In genomic region chr2:166885066-166885465, GRCm38 (mm10) we compare ENCODE assay signal across 14 mouse cellular contexts. TPM values are rescaled to one million over a fixed set of nuclear protein-coding genes. Genes with fewer than 3 reads are reported as not detected.
DNase-seq lines count a peak whose midpoint lies in the region; ATAC-seq lines count a peak whose summit lies in the region.
"Had no signal": no experiment of that assay in that cellular context is flagged by ENCODE, and none has a peak within 500 bp of the region (broad histone marks: within the 10 kb centered on the region; RNA-seq: fewer than 3 reads in every experiment).

No protein-coding gene starts in this region.

- no peaks in the 10 kb centered on the region for H3K9me3 ChIP-seq in embryonic facial prominence, embryonic 15.5 days (replicated peaks)
- no peaks in the 10 kb centered on the region for H3K9me3 ChIP-seq in embryonic facial prominence, embryonic 10.5 days
- no peaks in the 10 kb centered on the region for H3K9me3 ChIP-seq in kidney, embryonic 14.5 days (ENCODE audit: control insufficient read depth, low read length)
- H3K9me3 ChIP-seq: G1E had no signal

- 66% methylated on average over 7 of the region's 7 CpGs for WGBS in embryonic facial prominence, embryonic 15.5 days
- WGBS in embryonic facial prominence, embryonic 10.5 days, result 89% methylated on average over 7 of the region's 7 CpGs
- 92% methylated on average over 7 of the region's 7 CpGs for WGBS in kidney, embryonic 14.5 days

- no peaks in the 10 kb centered on the region for H3K27me3 ChIP-seq in embryonic facial prominence, embryonic 15.5 days
- H3K27me3 ChIP-seq in embryonic facial prominence, embryonic 10.5 days (replicated peaks; ENCODE audit: low read depth, poor library complexity, severe bottlenecking), result no peaks in the 10 kb centered on the region
- H3K27me3 ChIP-seq in kidney, embryonic 14.5 days (ENCODE audit: control insufficient read depth, insufficient read depth, low read length), result no peaks in the 10 kb centered on the region

- DNase-seq in embryonic facial prominence, embryonic 10.5 days (ENCODE audit: low spot score), result no peak
- peak; percentile 22 to 27 for DNase-seq in kidney, postnatal 4 days
- DNase-seq in brain, adult 2 months (ENCODE audit: low read depth, low spot score), result peak; percentile 76
- no peak for DNase-seq in spleen, postnatal 10 days (ENCODE audit: low spot score in 2 of 2)
- DNase-seq in left cerebral cortex, adult 9 months (ENCODE audit: low spot score in 2 of 2), result no peak
- DNase-seq: heart, adult 11 months; kidney, postnatal 14 days had no signal

- peaks cover 10% of the 10 kb centered on the region; the same call in 1 of the 2 replicates for H3K4me1 ChIP-seq in embryonic facial prominence, embryonic 15.5 days
- peaks cover 3% of the 10 kb centered on the region for H3K4me1 ChIP-seq in embryonic facial prominence, embryonic 10.5 days
- H3K4me1 ChIP-seq in kidney, embryonic 14.5 days (ENCODE audit: control insufficient read depth, insufficient read depth, low read length), result no peaks in the 10 kb centered on the region

- peaks cover 14% of the 10 kb centered on the region; the same call in 1 of the 2 replicates for H3K36me3 ChIP-seq in embryonic facial prominence, embryonic 15.5 days
- peaks cover 30% of the 10 kb centered on the region for H3K36me3 ChIP-seq in embryonic facial prominence, embryonic 10.5 days (replicated peaks)
- H3K36me3 ChIP-seq in kidney, embryonic 14.5 days (ENCODE audit: control insufficient read depth, insufficient read depth, low read length), result peaks cover 9% of the 10 kb centered on the region

- H3K4me3 ChIP-seq in embryonic facial prominence, embryonic 15.5 days (replicated peaks), result no peak overlapping the region
- no peak overlapping the region for H3K4me3 ChIP-seq in embryonic facial prominence, embryonic 10.5 days
- no peak overlapping the region for H3K4me3 ChIP-seq in kidney, embryonic 14.5 days (ENCODE audit: low read length)

- no peak overlapping the region for H3K9ac ChIP-seq in embryonic facial prominence, embryonic 15.5 days
- H3K9ac ChIP-seq in kidney, embryonic 14.5 days (ENCODE audit: low read depth, low read length), result no peak overlapping the region
- H3K9ac ChIP-seq: liver, embryonic 14.5 days had no signal

- H3K4me2 ChIP-seq in embryonic facial prominence, embryonic 15.5 days (replicated peaks), result no peak overlapping the region
- no peak overlapping the region for H3K4me2 ChIP-seq in kidney, embryonic 14.5 days (replicated peaks; ENCODE audit: low read depth, low read length)

- no peak for ATAC-seq in embryonic facial prominence, embryonic 15.5 days (ENCODE audit: insufficient number of reproducible peaks, low FRiP score, low TSS enrichment, low read depth)
- ATAC-seq in kidney, embryonic 14.5 days (ENCODE audit: low FRiP score, low TSS enrichment), result no peak
- peak; percentile 55; the same call in 1 of the 2 replicates for ATAC-seq in common myeloid progenitor, adult 5-6 weeks (replicated peaks; ENCODE audit: low read depth, poor library complexity, severe bottlenecking)
- ATAC-seq: hindbrain, embryonic 16.5 days had no signal

- H3K27ac ChIP-seq in embryonic facial prominence, embryonic 15.5 days (replicated peaks), result peak overlapping the region; percentile 71
- no peak overlapping the region for H3K27ac ChIP-seq in embryonic facial prominence, embryonic 10.5 days (replicated peaks)
- no peak overlapping the region for H3K27ac ChIP-seq in kidney, embryonic 14.5 days (ENCODE audit: low read depth, low read length)
- H3K27ac ChIP-seq: liver, embryonic 14.5 days; stomach, postnatal 0 days had no signal

RNA-seq across cellular contexts. Expression of gene Cse1l, which starts 20.8 kb away (rescaled TPM):
- 85.6 and 92.2 TPM in 2 replicates for polyA plus RNA-seq in embryonic facial prominence, embryonic 15.5 days (2015; fragmentation: Nextera tagmentation; extraction: Ambion mirVana)
- polyA plus RNA-seq in embryonic facial prominence, embryonic 10.5 days (2016; fragmentation: Nextera tagmentation; extraction: Ambion mirVana), result 213 and 222 TPM in 2 replicates
- polyA plus RNA-seq in kidney, embryonic 14.5 days (2014; fragmentation: Nextera tagmentation; extraction: Ambion mirVana), result 135 and 187 TPM in 2 replicates
- 141 and 172 TPM in 2 replicates for total RNA-seq in common myeloid progenitor, adult 5-6 weeks (2017)

Comparison
In these comparisons a context has a peak if more than half of its experiments do, and no peak if none do; other contexts are left out.
1. DNase-seq: peak in kidney, postnatal 4 days (2 of 2) and brain, adult 2 months (single experiment); none in embryonic facial prominence, embryonic 10.5 days (single experiment), spleen, postnatal 10 days (0 of 2) and left cerebral cortex, adult 9 months (0 of 2).